In the genomic region with DNA sequence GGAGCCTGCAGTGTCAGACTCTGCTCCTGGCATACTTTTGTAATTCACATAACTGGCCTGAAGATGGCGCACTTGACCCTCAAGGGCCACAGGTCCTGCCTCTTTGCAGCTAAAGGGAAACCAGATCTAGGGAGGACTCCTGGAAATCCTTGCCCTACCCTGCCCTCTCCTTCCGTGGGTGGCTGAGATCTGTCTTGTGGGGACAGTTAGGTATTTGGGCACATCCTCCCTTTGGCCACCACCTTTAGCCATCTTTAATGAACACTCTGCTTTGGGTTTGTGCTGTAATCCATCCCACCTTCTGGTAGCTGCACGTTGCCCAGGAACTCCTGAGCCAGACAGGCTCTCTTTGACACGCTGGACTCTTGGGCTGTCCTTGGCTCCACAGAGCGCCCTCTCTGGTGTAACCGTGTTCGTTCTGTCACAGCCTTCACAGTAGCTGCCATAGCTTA, we compare ENCODE assay signal across 9 mouse cellular contexts. TPM values are rescaled to one million over a fixed set of nuclear protein-coding genes. Genes with fewer than 3 reads are reported as not detected.
A peak's percentile ranks its signal among the peaks of the same experiment; 100 is the strongest.
DNase-seq lines count a peak whose midpoint lies in the region; ATAC-seq and TF ChIP-seq lines count a peak whose summit lies in the region.
"Had no signal": no experiment of that assay in that cellular context is flagged by ENCODE, and none has a peak within 500 bp of the region (broad histone marks: within the 10 kb centered on the region; RNA-seq: fewer than 3 reads in every experiment).

No protein-coding gene starts in this region.

- H3K9ac ChIP-seq in heart, embryonic 13.5 days = no peak overlapping the region
- H3K9ac ChIP-seq: neural tube, embryonic 13.5 days had no signal

- TF ChIP-seq CTCF in spleen, adult 2 months (IDR thresholded peaks at IDR 0.05; ENCODE audit: extremely low read depth, insufficient read depth, insufficient read length, insufficient replicate concordance) = peak; percentile 89; the same call in 1 of the 2 replicates

- H3K4me1 ChIP-seq in heart, embryonic 13.5 days = peaks cover 25% of the 10 kb centered on the region
- peaks cover 19% of the 10 kb centered on the region for H3K4me1 ChIP-seq in spleen, adult 2 months (ENCODE audit: control insufficient read depth, insufficient read depth, insufficient read length)

- DNase-seq in gastrocnemius, adult 18-20 months (ENCODE audit: low spot score) = peak; percentile 54
- no peak for DNase-seq in gastrocnemius, adult 8-10 months (ENCODE audit: low spot score in 2 of 2)
- DNase-seq in R1 (ENCODE audit: low read depth, low spot score) = peak; percentile 90
- DNase-seq in kidney, postnatal 36 days = peak; percentile 67 to 81
- DNase-seq in lung, postnatal 14 days = peak; percentile 75
- DNase-seq in spleen, adult 2 months (ENCODE audit: low read depth in 1 of 2, low spot score in 2 of 2) = peak in 1 of 2 experiments; percentile 60

- H3K36me3 ChIP-seq in heart, embryonic 13.5 days = no peaks in the 10 kb centered on the region
- no peaks in the 10 kb centered on the region for H3K36me3 ChIP-seq in spleen, adult 2 months (ENCODE audit: control insufficient read depth, insufficient read depth, low read length)
- H3K36me3 ChIP-seq: neural tube, embryonic 13.5 days had no signal

- under 1% methylated on average over 7 of the region's 7 CpGs for WGBS in heart, embryonic 13.5 days
- WGBS in spleen, adult 2 months = 12% methylated on average over 7 of the region's 7 CpGs

- H3K27me3 ChIP-seq in heart, embryonic 13.5 days (replicated peaks) = peaks cover 71% of the 10 kb centered on the region
- peaks cover 2% of the 10 kb centered on the region; the same call in 1 of the 2 replicates for H3K27me3 ChIP-seq in spleen, adult 2 months (ENCODE audit: control insufficient read depth, insufficient read depth, low read length)

- H3K4me3 ChIP-seq in heart, embryonic 13.5 days = no peak overlapping the region
- H3K4me3 ChIP-seq in spleen, adult 2 months (ENCODE audit: extremely low read depth, insufficient read depth, insufficient read length) = no peak overlapping the region
- H3K4me3 ChIP-seq: neural tube, embryonic 13.5 days had no signal

- peak overlapping the region; percentile 30; the same call in 1 of the 2 replicates for H3K4me2 ChIP-seq in heart, embryonic 13.5 days
- H3K4me2 ChIP-seq: neural tube, embryonic 13.5 days had no signal

- no peaks in the 10 kb centered on the region for H3K9me3 ChIP-seq in heart, embryonic 13.5 days
- H3K9me3 ChIP-seq: neural tube, embryonic 13.5 days had no signal

- no peak overlapping the region for H3K27ac ChIP-seq in heart, embryonic 13.5 days (replicated peaks)
- H3K27ac ChIP-seq in spleen, adult 2 months (ENCODE audit: insufficient read depth, low read length) = no peak overlapping the region
- H3K27ac ChIP-seq: neural tube, embryonic 13.5 days had no signal

- no peak for TF ChIP-seq POLR2A in spleen, adult 2 months (IDR thresholded peaks at IDR 0.05; ENCODE audit: low read depth, low read length)

- ATAC-seq in common myeloid progenitor, adult 5-6 weeks (replicated peaks; ENCODE audit: low read depth, poor library complexity, severe bottlenecking) = peak; percentile 60
- no peak for ATAC-seq in heart, embryonic 13.5 days (ENCODE audit: extremely low read depth, insufficient number of reproducible peaks, low FRiP score, low TSS enrichment)

RNA-seq across cellular contexts. Expression of gene Slc4a8, which starts 4.0 kb away (rescaled TPM):
- 1 to 10 TPM in 1 of 2 experiments, under 1 TPM in 1; 0.76 to 2.0 TPM for total RNA-seq in gastrocnemius, adult 18-20 months (2021)
- total RNA-seq in gastrocnemius, adult 8-10 months (2022) = 1 to 10 TPM in 2 of 4 experiments, under 1 TPM in 2; 0.65 to 1.6 (median 1.2) TPM
- 10.9 and 12.6 TPM in 2 replicates for total RNA-seq in common myeloid progenitor, adult 5-6 weeks (2017)
- 1.0 and 1.1 TPM in 2 replicates for polyA plus RNA-seq in heart, embryonic 13.5 days (2015; fragmentation: Nextera tagmentation; extraction: Ambion mirVana)
- polyA plus RNA-seq in spleen, adult 2 months (2012; rRNA removed) = 11.0 and 13.9 TPM in 2 replicates

RNA-seq across cellular contexts. Expression of gene Galnt6, which starts 28.4 kb away (rescaled TPM):
- total RNA-seq in gastrocnemius, adult 18-20 months (2021) = under 1 TPM in 1 of 2 experiments, not detected in 1; 0.12 TPM
- under 1 TPM in 1 of 4 experiments, not detected in 3; 0.07 TPM for total RNA-seq in gastrocnemius, adult 8-10 months (2022)
- total RNA-seq in common myeloid progenitor, adult 5-6 weeks (2017) = 42.7 and 49.2 TPM in 2 replicates
- polyA plus RNA-seq in heart, embryonic 13.5 days (2015; fragmentation: Nextera tagmentation; extraction: Ambion mirVana) = 0.09 and 0.13 TPM in 2 replicates
- 13.9 and 16.1 TPM in 2 replicates for polyA plus RNA-seq in spleen, adult 2 months (2012; rRNA removed)

Comparison
In these comparisons a context has a peak if more than half of its experiments do, and no peak if none do; other contexts are left out.
1. DNase-seq: peak in gastrocnemius, adult 18-20 months (single experiment), R1 (single experiment), kidney, postnatal 36 days (2 of 2) and lung, postnatal 14 days (single experiment); none in gastrocnemius, adult 8-10 months (0 of 2).
2. RNA of gene Galnt6, which starts 28.4 kb away (total RNA-seq): 42.7 to 49.2 TPM in common myeloid progenitor, adult 5-6 weeks; 0.12 TPM in gastrocnemius, adult 18-20 months and 0.07 TPM in gastrocnemius, adult 8-10 months; every median in the first group is over 10 times any median in the second.